Mouse (Mus musculus): ENCODE measurements around the gene Mroh2a. TPM values are rescaled to one million over a fixed set of nuclear protein-coding genes. Genes with fewer than 3 reads are reported as not detected.
A peak's percentile ranks its signal among the peaks of the same experiment; 100 is the strongest.

The Mroh2a gene
- not detected for total RNA-seq (2021)
- long read RNA-seq, experiment 1 = 0 reads
- long read RNA-seq, experiment 2 = 0 reads

DNA sequence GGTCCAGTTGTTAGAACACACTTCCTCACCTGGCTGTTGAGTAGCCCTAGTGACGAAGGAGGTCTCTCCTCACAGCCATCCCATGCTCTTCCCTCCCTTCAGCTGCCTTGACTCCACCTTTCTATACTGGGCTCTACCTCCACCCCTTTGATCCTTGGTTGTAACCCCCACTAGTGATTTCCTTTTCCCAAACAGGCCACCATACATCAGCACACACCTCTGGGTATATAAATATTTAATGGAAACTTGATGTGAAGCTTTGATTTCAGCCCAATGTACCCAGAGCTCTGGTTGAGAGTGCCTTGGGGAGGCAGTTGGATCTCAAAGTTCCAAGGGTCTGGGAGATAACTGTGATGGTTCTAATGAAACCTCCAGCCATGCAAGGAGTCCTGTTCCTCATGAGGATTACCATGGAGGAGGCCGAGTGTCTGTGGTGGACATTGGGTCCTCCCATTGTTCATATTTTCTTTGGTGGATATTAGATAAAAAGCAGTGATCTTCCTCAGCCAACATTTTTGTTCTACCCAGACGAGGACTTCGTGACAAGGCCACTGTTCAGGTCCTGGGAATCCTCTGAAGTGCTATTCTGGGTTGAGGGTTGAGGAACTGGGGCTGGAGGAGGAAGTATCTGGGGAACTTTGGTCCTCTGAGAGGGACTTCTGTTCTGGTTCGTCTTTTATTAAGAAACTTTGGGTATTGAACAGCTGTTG is at the start of gene Mroh2a:
Gene Mroh2a, plus strand, starts transcription at position 317 of the 710 bp plus-strand sequence.
- no peak for TF ChIP-seq CTCF (IDR thresholded peaks at IDR 0.05)
- Histone ChIP-seq H3K4me3 (no peak within 1 kb of the TSS), H3K27ac (no peak within 1 kb of the TSS)
- intact Hi-C loops (cut with DNase I) = loop anchor here (5.0 kb wide), 1 partner anchor 70 kb away; no protein-coding TSS in a partner anchor
- DNase-seq = peak; percentile 31

DNA sequence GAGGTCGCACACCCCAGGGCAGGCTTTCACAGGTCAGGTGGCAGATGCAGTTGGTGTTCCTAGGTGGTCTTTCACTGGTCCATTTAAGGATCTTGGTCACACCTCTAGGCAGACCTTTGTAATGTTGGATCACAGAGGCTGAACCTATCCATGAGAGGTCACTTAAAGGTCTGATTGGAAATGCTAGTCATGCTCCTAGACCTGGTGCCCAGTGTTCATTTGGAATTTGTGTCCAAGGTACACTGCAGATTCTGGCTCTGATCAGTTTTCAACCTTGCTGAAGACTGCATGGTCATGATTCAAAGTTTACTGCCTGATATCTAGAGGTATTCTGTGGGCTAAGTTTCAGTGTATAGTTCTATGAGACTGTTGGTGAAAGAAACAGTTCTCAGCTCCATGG is 47.1 kb upstream of the Mroh2a start:
- H3K4me3 ChIP-seq = no peak overlapping the region
- DNase-seq = no peak
- intact Hi-C loops (cut with DNase I) = no loop called here
- H3K27ac ChIP-seq = no peak overlapping the region
- no peak for TF ChIP-seq CTCF (IDR thresholded peaks at IDR 0.05)

DNA sequence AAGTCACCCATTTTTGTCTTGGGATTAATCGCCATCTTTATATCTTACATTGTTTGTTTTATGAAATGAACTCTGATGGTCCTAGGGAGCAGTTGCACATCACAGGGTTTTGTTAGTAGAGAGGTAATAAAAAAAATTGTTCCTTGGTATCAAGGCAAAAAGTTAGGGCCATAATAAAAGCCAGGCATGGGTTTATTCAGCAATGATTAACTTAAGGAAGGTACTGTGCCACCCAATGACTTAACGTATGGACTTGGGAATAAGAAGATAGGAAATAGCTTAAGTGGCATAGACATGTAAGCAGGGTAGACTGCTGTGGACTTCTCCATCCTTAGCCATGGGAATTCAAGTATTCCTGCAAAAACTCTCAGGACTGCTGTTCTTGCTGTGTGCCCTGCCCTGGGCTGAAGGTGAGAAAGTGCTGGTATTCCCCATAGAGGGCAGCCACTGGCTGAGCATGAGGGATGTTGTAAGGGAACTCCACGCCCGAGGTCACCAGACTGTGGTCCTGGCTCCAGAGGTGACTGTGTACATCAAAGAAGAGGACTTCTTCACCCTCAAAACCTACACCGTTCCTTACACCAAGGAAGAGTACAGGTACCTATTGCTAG is 40.4 kb upstream of the Mroh2a start:
- TF ChIP-seq CTCF (IDR thresholded peaks at IDR 0.05) = no peak
- intact Hi-C loops (cut with DNase I) = no loop called here

DNA sequence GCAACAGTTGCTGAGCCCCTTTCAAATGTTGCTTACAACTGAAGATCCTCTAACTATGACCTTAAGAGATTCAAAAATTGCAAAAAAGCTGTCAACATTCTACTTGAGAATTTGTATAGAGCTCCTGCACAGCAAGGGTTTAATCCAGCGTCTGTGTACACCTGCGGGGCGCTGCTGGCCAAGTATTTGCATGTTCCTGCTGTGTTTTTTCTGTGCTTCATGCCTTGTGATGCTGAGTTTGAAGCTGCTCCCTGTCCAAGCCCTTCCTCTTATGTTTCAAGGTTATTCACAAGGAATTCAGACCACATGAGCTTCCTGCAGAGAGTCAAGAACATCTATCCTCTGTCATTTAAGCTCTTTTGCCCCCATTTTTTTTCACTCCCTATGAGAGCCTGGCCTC is 34.6 kb upstream of the Mroh2a start:
- no peak for DNase-seq
- H3K27ac ChIP-seq = no peak overlapping the region
- intact Hi-C loops (cut with DNase I) = no loop called here
- TF ChIP-seq CTCF (IDR thresholded peaks at IDR 0.05) = no peak
- H3K4me3 ChIP-seq = no peak overlapping the region

More for the DNA sequence above, 40.4 kb upstream of the Mroh2a start:
- H3K27ac ChIP-seq = no peak overlapping the region
- H3K4me3 ChIP-seq = no peak overlapping the region
- no peak for DNase-seq

DNA sequence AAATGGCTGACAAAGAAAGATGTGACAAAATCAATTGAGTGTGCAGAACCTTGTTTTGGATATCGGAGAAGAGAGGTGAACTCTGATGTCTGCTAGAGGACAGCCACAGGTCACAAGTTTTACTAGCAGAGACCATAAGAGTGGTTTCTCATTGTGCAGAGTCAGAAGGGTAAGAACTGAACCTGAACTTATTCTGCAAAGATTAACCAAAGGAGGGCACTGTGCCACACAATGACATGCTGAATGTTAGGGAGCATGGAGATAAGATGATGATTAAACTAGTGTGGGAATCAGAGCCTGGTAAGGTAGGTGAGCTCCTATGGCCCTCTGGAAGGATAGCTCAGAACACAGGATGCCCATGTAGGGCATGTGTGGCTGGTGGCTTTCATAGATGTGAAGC is 31.1 kb upstream of the Mroh2a start:
- intact Hi-C loops (cut with DNase I) = no loop called here
- TF ChIP-seq CTCF (IDR thresholded peaks at IDR 0.05) = no peak
- Histone ChIP-seq H3K27ac (no peak overlapping the region), H3K4me3 (no peak overlapping the region)
- DNase-seq = no peak

DNA sequence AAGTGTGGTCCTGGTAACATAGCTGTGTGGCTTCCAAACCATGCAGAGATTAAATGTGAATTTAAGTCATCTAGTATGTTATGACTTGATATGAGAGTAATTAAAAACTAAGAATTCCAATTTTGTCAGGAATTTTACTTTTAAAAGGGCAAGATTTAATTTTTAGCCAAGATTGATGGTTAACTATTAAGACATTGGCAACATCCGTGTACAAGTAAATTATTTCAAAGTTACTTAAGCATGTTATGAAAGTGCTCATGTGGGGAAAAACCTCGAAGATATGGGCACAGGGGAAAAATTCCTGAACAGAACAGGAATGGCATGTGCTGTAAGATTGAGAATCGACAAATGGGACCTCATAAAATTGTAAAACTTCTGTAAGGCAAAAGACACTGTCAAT is 29.3 kb upstream of the Mroh2a start:
- intact Hi-C loops (cut with DNase I) = no loop called here
- DNase-seq = no peak
- Histone ChIP-seq H3K4me3 (no peak overlapping the region), H3K27ac (no peak overlapping the region)
- no peak for TF ChIP-seq CTCF (IDR thresholded peaks at IDR 0.05)

DNA sequence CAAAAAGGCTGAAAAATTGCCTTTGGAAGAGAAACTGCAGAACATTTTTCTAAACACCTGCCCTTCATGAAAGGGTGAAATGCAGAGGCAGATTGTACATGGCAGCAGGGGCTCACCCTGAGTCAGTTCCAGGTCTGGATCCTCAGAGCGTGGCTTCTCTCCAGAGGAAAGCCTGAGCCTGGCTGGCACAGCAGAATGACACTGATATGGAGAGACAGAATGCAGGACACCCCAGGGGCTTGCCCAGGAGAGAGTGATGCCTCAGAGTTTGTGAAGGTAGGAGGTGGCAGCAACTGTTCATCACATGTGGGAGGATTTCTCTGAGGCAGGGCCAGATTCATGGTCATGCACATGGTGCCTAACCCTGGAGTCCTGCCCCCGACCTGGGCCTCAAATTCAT is 26.8 kb upstream of the Mroh2a start:
- no peak for DNase-seq
- no peak overlapping the region for H3K27ac ChIP-seq
- intact Hi-C loops (cut with DNase I) = no loop called here
- TF ChIP-seq CTCF (IDR thresholded peaks at IDR 0.05) = no peak
- no peak overlapping the region for H3K4me3 ChIP-seq

- TF ChIP-seq CTCF (IDR thresholded peaks at IDR 0.05) = no peak
- intact Hi-C loops (cut with DNase I) = no loop called here
- Histone ChIP-seq H3K27ac (no peak within 1 kb of the TSS), H3K4me3 (no peak within 1 kb of the TSS)
- no peak for DNase-seq
Observed at GRCm38 (mm10) chr1:88200456-88200855, 26.3 kb upstream of the Mroh2a start, which contains the start of gene Ugt1a2. Gene Ugt1a2, plus strand, starts transcription at chr1:88200601.

DNA sequence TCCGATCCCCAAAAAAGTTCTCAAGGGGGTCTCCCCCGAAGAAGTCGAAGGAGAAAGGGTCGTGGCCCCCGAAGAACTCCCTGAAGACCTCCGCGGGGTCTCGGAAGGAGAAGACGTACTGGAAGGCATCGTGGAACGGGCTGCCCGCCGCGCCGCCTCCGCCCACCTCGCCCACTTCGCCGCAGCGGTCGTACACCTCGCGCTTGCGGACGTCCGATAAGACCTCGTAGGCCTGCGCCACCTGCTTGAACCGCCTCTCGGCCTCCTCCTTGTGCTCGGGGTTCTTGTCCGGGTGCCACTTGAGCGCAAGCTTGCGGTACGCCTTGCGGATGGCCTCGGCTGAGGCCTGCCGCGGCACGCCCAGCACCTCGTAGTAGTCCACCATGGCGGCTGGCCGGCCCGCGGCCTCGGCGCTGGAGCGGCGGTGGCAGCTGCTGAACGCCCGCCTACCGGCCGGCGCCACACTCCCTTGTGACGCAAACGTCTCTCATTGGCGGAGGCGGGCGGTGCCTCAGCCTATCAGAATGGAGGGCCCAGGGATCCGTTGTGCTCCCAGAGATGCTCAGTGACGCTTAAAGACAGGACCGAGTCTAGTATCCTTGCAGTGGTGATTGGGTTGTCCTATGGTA is 21.4 kb upstream of the Mroh2a start, which contains the start of gene Dnajb3:
Gene Dnajb3, minus strand, starts transcription at position 489 of the 629 bp plus-strand sequence.
- Histone ChIP-seq H3K4me3 (peak within 1 kb of the TSS; percentile 72), H3K27ac (peak within 1 kb of the TSS; percentile 43; the same call in 1 of the 2 replicates)
- DNase-seq = peak; percentile 81
- no peak for TF ChIP-seq CTCF (IDR thresholded peaks at IDR 0.05)
- intact Hi-C loops (cut with DNase I) = no loop called here

- DNase-seq = no peak
- Histone ChIP-seq H3K27ac (no peak overlapping the region), H3K4me3 (no peak overlapping the region)
- intact Hi-C loops (cut with DNase I) = no loop called here
- no peak for TF ChIP-seq CTCF (IDR thresholded peaks at IDR 0.05)
Observed at GRCm38 (mm10) chr1:88206843-88207479, 19.8 kb upstream of the Mroh2a start.

DNA sequence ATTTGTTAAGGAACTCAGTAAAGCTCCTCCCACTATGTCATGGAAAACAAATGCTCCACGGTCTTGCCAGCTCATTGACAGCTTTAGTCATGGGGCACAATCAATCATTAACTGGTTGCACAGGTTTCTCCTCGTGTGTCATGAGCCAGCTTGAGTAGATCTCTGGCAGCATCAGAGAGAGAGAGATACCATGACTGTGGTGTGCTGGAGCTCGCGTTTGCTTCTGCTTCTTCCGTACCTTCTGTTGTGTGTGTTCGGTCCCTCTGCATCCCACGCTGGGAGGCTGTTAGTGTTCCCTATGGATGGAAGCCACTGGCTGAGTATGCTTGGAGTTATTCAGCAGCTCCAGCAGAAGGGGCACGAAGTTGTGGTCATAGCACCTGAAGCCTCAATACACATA is 15.0 kb upstream of the Mroh2a start, which contains the start of gene Ugt1a1:
Gene Ugt1a1, plus strand, starts transcription at position 148 of the 400 bp plus-strand sequence.
- TF ChIP-seq CTCF (IDR thresholded peaks at IDR 0.05) = no peak
- H3K4me3 ChIP-seq = no peak within 1 kb of the TSS
- no peak for DNase-seq

DNA sequence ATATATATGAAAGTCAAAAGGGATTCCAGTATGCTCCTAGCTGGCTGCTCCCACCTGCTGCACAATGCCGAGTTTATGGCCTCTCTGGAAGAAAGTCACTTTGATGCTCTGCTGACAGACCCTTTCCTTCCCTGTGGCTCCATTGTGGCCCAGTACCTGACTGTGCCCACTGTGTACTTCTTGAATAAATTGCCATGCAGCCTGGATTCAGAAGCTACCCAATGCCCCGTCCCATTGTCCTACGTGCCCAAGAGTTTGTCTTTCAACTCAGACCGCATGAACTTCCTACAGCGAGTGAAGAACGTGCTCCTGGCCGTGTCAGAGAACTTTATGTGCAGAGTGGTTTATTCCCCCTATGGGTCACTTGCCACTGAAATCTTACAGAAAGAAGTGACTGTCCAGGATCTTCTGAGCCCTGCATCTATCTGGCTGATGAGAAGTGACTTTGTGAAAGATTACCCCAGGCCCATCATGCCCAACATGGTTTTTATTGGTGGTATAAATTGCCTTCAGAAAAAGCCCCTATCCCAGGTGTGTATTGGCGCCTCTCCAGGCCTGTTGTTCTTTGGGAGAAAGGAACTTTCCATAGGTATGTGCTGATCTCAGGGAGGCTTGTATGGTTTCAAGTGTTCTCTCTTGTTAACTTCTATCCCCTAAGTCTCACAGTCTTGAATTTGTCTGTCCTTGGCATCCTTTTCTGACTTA is 14.3 kb upstream of the Mroh2a start:
- no peak for DNase-seq
- Histone ChIP-seq H3K27ac (no peak overlapping the region), H3K4me3 (no peak overlapping the region)
- no peak for TF ChIP-seq CTCF (IDR thresholded peaks at IDR 0.05)
- intact Hi-C loops (cut with DNase I) = no loop called here

More for the DNA sequence above, 15.0 kb upstream of the Mroh2a start, which contains the start of gene Ugt1a1:
- H3K27ac ChIP-seq = no peak within 1 kb of the TSS
- intact Hi-C loops (cut with DNase I) = no loop called here

Data from gastrocnemius, adult 2 months (tissue).